Mouse (Mus musculus): Measurements from ENCODE around the gene Cstf1. TPM values are rescaled to one million over a fixed set of nuclear protein-coding genes. Genes with fewer than 3 reads are reported as not detected.

Gene Cstf1
- total RNA-seq (2021) = 10 to 100 TPM; 24.0 to 25.0 TPM
- long read RNA-seq, experiment 1, transcript Cstf1-201 (6 exons, 3,451 nt) = major isoform, 13 of 25 reads
- long read RNA-seq, experiment 1, partial matches to known transcripts = 8 of 25 reads
- long read RNA-seq, experiment 1, other reads (novel, unspliced or antisense) = 4 of 25 reads
- long read RNA-seq, experiment 2, transcript Cstf1-201 (6 exons, 3,451 nt) = major isoform, 19 of 31 reads
- long read RNA-seq, experiment 2, partial matches to known transcripts = 3 of 31 reads
- long read RNA-seq, experiment 2, other reads (novel, unspliced or antisense) = 9 of 31 reads

GRCm38 (mm10) chr2:172370411-172371223, at the start of gene Cstf1, which contains the start of gene Aurka:
TSS of gene Cstf1 (plus strand) at chr2:172370681.
TSS of gene Aurka (minus strand) at chr2:172370535.
- peak; percentile 97 to 98 for DNase-seq (ENCODE audit: low spot score in 2 of 2)

DNA sequence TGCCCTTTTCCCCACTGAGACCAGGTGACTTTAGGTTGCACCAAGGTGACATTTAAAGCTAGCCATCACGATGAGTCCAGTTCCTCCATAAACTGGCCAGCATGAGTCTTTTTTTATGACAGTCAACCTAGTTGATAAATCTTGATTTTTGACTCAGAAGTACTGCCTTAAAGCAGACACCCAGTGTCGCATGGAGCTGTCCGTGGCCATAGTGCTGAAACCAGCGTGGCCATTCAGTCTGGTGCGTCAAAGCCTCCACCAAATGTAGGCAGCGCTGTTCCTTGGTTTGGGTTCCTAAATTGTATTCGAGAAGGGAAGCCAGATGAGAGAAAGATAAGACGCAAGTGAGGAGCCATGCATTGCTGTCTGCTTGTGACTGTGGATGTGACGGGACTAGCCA, 49.6 kb upstream of the Cstf1 start:
- DNase-seq (ENCODE audit: low spot score in 2 of 2) = no peak

GRCm38 (mm10) chr2:172328248-172328647, 42.2 kb upstream of the Cstf1 start:
- no peak for DNase-seq (ENCODE audit: low spot score in 2 of 2)

DNA sequence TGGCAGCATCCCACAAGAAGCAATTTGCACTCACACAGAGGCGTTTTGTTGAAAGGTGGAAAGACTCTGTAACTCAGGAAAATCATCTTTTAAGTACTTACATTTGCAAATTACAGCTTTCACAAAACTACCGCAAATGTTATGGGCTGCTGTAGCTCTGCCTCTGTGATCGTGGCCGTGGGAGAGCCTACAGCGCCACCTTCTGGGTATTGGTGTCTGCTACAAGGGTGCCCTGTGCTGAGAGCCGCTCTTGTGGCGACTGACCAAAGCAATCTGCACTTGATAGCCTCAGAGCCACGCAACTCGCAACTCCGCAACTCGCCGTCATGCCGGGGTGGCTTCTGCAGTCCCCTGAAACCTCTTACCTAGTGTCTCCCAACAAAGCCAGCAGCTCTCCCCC, 41.3 kb upstream of the Cstf1 start:
- DNase-seq (ENCODE audit: low spot score in 2 of 2) = peak; percentile 76 to 85

DNA sequence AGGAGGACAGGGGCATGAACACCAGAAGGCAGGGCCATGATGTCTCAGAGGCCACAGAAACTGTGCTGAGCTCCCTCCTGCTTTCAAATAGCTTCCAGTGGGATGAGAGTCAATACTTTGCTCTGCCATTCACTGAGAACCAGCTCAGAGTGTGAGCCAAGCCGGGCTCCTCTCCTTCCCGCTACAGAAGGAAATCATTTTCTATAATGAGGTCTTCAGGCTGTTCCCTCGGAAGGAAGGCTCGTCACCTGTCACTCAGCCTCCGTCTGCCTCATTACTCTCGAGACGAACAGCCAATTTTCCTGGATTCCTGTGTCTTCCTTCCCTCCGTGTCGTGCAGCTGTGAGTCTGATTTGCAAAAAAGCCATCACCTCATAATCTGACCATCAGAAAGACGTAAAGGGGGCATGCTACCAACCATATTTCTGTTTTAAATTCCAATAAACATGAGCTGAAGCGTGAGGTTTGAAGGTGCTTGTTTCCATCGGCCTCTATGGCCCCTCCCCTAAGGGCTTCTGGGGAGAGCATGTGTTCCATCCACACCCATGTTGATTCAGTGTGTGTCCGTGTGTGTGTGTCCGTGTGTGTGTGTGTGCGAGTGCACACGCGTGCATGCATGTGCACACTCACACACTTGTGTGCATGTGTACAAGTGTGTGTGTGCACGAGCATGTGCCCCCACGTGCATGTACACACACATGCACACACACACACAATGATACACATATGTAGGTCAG, 32.1 kb upstream of the Cstf1 start:
- no peak for DNase-seq (ENCODE audit: low spot score in 2 of 2)

DNA sequence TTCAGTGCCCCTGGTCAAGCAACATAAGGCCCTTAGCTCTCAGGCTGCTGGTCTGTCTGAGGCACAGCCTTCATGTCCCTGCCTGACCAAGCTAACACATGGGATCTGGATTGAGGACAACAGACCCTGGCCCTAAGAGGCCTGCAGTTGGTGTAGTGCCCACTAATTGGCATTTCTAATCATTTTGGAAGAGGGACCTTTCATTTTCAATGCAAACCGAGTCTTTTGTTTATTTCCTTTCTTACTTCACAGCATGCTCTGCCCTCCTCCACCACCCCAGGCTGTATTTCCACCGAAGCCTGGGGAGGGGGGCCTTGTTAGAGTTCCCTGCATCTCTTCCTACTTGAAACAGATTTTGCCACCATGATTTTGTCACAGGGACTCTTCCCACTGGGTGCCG, 29.5 kb upstream of the Cstf1 start:
- DNase-seq (ENCODE audit: low spot score in 2 of 2) = no peak

GRCm38 (mm10) chr2:172341606-172342005, 28.9 kb upstream of the Cstf1 start:
- DNase-seq (ENCODE audit: low spot score in 2 of 2) = no peak

DNA sequence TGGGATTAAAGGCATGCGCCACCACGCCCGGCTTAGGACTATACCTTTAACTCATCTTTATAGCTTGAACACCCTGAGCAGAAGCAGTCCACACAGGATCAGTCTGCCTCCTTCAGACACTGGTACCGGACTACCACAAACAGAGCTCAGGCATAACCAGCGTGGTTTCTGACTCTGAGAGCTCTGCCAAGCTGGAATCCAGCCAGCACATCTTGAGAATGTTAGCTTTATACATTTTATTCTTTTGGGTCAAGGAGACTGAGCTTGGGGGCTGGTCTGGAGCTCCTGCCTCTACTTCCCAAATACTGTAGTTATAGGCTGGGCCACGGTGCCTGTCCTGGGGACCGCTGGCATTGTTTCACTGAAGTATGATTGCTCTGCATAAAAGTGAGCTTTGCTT, 26.7 kb upstream of the Cstf1 start:
- DNase-seq (ENCODE audit: low spot score in 2 of 2) = no peak

DNA sequence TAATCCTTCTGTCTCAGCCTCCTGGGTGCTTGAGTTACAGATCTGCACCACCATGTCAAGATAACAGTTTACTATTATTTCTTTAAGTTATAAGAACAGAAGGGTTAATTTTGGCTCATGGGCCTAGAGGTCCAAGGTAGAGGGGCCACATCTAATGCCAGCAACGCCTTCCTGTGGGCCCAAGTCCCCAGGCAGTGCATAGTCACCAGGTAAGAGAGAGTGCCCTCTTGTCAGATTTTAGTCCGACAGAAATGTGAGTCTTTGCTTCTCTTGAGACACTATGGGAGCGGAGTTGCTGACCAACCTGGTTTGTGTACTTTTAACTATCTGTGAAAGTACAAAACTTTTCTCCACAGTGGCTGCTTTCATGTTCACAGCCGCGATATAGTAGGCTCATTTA, 25.8 kb upstream of the Cstf1 start:
- DNase-seq (ENCODE audit: low spot score in 2 of 2) = no peak

DNA sequence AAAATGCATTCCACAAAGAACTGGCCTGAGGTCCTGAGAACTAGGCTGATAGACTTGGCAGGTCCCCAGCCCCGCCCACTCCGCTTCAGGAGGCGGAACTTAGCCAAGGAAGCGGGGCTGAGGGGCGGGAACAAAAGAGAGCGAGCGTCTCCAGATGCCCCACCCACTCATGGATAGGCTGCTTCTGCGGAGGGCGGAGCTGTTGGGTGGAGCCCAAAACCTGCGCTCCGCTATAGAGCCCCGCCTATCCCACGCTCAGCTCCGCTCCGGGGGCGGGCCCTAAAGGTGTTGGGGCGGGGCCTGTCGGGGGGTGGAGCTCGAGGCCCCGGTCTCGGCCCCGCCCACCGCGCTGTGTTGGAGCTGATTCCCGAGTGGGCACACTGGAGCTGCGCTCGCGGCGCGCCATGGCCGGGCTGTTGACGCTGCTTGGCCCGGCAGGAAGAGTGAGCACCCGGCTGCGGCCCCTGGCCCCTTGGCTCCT, 25.2 kb upstream of the Cstf1 start, which contains the start of gene Fam210b:
TSS of gene Fam210b (plus strand) at position 308 of the 481 bp plus-strand sequence.
- DNase-seq (ENCODE audit: low spot score in 2 of 2) = peak; percentile 89 to 96

DNA sequence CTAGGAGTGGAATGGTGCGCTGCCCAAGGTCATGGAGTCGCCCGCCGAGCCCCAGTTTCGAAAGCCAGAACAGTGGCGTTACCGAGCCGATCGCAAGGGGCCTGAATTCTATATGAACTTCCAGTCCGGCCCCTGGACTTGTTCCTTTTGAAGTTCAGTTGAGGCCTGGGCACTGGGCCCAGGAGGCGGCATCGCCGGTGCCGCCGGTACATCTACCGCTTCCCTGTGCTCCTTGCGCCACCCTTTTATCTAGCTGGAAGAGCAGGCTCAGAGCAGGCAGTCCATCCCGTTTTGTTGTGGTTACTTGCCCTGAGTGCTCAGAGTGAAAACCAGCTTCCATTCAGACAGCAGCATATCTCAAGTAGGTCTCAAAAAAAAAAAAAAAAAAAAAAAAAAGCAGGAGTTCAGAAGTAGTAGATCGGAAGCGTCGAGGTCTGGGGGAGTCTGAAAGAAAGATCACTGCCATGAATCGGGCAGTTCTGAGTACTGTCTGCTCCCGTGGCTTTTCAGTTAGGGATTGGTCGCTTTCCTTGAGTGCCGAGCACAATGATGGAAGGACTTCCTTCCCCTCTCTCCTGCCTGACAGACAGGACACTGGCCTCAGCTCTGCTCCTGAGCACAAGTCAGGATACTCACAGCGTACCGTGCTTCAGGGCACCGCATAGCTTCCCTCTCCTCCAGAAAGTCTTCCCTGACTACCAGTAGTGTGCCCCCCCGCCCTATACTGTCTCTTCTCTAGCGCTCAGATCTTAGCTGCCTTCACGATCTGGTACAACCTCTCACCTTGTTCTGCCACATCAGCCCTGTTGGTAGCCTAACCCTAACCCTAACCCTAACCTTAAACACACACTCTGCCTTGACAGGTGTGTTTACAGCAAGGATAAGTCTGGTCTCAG, 24.2 kb upstream of the Cstf1 start:
- no peak for DNase-seq (ENCODE audit: low spot score in 2 of 2)

GRCm38 (mm10) chr2:172346933-172347611, 23.4 kb upstream of the Cstf1 start:
- DNase-seq (ENCODE audit: low spot score in 2 of 2) = no peak

DNA sequence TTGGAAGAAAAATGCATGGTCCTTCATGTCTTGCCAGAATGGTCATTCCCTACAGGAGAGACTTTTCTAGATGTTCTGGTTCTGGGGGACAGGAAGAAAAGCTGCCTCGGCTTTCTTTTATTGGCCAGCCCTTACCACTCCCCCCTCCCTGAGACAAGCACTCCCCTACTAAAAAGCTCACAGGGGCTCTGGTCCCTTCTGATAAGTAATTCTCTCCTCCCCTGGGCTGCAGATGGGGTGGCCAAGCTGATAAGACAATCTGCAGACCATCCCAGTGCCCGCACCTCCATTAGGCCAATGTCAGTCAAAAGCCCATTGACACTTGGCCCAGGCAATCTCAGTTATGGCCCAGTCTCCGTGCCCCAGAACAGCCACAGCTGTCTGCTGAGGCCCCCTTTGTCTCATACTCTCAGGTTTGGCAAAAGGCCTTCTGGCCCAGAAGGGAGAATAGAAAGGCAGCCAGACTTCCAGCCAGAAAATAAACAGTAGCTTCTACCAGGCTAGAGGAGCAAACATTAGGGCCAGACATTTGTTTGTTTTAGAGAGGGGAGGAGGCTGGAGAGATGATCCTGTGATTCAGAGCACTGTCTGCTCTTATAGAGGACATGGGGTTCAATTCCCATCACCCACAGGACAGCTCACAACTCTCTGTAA, 22.1 kb upstream of the Cstf1 start:
- DNase-seq (ENCODE audit: low spot score in 2 of 2) = peak in 1 of 2 experiments; percentile 61

DNA sequence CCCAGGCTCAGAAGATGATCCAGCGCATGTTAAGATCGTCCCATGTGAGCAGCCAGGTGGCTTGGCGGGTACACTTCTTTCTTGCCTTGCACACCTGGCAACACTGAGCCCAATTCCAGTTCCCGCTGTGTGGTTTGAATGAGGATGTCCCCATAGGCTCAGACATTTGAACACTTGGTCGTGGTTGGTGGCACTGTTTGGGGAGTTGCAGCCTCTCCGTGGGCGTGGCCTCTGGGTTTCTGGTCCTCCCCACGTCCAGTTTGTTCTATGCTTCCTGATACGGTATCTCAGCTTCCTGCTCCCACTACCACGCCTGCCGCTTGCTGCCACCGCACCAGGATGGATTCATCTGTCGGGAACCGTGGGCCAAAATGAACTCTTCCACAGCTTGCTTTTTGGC, 20.7 kb upstream of the Cstf1 start:
- DNase-seq (ENCODE audit: low spot score in 2 of 2) = no peak

GRCm38 (mm10) chr2:172350773-172351172, 19.7 kb upstream of the Cstf1 start:
- no peak for DNase-seq (ENCODE audit: low spot score in 2 of 2)

DNA sequence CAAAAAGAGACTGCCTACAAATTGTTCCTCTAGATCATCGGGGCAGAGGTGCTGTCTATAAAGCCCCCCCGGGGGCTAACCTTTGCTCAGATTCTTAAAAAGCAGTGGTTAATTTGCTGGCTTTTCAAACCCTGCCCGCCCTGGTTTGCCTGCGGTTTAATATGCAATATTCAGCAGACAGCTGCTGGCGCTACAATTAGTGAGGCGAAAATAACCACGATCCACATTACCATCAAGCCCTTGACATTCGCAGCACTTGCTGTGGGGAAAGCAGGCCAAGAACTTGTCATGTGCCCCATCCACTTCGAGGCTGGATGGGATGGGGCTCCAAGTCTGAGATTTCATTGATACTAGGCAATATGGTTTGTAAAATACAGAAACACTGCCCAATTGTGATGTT, 17.3 kb upstream of the Cstf1 start:
- DNase-seq (ENCODE audit: low spot score in 2 of 2) = no peak

GRCm38 (mm10) chr2:172354761-172355160, 15.7 kb upstream of the Cstf1 start:
- DNase-seq (ENCODE audit: low spot score in 2 of 2) = no peak

DNA sequence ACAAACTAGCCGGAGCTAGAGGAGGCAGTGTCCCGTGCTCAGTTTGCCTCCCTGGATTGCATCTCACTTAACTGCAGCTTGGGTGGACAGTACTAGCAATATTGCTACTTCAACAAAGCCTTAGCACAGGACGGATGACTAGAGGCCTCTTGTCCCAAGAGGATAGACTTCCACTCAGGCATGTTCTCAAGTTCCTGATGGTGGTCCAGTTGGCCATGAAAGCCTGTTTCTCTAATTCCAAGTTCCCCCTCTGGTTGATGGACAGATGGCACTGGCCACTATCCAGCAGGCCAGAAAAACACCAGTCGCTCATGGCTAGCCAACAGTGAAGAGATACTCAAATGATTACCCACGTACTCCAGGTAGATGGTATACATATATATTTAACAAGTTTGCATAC, 14.6 kb upstream of the Cstf1 start:
- no peak for DNase-seq (ENCODE audit: low spot score in 2 of 2)

DNA sequence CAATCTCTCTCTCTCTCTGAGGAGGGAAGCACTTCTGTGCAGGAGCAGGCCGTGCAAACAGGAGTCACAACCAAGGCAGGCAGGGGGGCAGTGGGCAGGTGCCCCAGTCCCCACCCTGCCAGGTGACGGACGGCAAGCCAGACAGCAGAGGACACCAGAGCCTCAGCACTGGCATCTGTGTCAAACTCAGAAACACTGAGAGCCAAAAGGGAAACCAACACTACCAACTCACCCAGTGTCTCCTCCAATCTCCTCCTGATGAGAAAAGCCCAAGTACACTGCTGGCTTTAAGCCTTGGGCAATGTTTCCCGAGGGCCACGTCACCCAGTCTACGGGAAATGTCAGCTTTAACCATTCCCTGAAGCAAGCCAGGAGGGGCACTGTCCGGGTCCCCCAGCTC, 7.3 kb upstream of the Cstf1 start:
- DNase-seq (ENCODE audit: low spot score in 2 of 2) = no peak
